Mouse (Mus musculus) cerebellum, adult 8-10 months (tissue): ENCODE results near the gene Dmrt1.

Experiments
- DNase-seq: peaks from one replicate; pipeline ENCODE4 v3.0.0; 2022

Dmrt1 gene

GRCm38 (mm10) chr19:25635119-25635518 lies 129.7 kb downstream of the Dmrt1 start:
- no peak for DNase-seq

GRCm38 (mm10) chr19:25635622-25636244 lies 130.3 kb downstream of the Dmrt1 start:
- DNase-seq: peak; percentile 11

- DNase-seq: no peak
These were observed 133.4 kb downstream of the Dmrt1 start for GRCm38 (mm10) chr19:25638766-25639361.

- no peak for DNase-seq
These were observed 136.4 kb downstream of the Dmrt1 start for GRCm38 (mm10) chr19:25641786-25642185.

- no peak for DNase-seq
These were observed 141.7 kb downstream of the Dmrt1 start for GRCm38 (mm10) chr19:25647136-25647535.

GRCm38 (mm10) chr19:25648701-25649100 lies 143.3 kb downstream of the Dmrt1 start:
- no peak for DNase-seq

GRCm38 (mm10) chr19:25650474-25650873 lies 145.1 kb downstream of the Dmrt1 start:
- no peak for DNase-seq

- no peak for DNase-seq
These were observed 147.1 kb downstream of the Dmrt1 start for GRCm38 (mm10) chr19:25652560-25652959.
